10 mouse cellular contexts compared by ENCODE assay signal in the genomic region with DNA sequence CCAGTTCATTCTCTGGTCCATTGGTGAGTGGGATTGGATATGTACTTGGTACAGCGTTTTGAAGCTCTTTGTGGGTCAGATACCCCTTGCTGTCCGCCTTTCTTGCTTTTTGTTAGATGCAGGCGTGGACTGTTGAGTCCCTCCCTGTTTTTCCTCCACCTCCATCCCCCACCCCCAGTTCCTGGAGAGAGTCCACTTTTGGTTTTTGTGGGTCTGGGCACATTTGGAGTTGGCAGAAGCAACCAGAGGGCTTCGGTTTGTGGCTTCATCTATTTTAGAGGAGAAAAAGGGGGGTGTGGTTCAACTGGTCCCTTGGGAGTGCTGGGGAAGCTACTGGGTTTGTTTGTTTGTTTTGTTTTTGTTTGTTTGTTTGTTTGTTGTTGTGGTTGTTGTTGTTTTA.
DNase-seq lines count a peak whose midpoint lies in the region; ATAC-seq and TF ChIP-seq lines count a peak whose summit lies in the region.
"Had no signal": no experiment of that assay in that cellular context is flagged by ENCODE, and none has a peak within 500 bp of the region (broad histone marks: within the 10 kb centered on the region; RNA-seq: fewer than 3 reads in every experiment).

No protein-coding gene starts in this region.

- TF ChIP-seq POLR2A in thymus, adult 2 months (IDR thresholded peaks at IDR 0.05; ENCODE audit: control insufficient read depth, extremely low read depth, insufficient read depth, low read length, poor library complexity) = no peak

- no peak for DNase-seq in hindbrain, embryonic 10.5 days (ENCODE audit: low spot score)
- no peak for DNase-seq in thymus, adult 2 months
- DNase-seq in thymus, postnatal 14 days = no peak
- DNase-seq in forebrain, postnatal 0 days = no peak
- no peak for DNase-seq in adrenal gland, postnatal 10 days
- DNase-seq in gastrocnemius, adult 8-10 months (ENCODE audit: low spot score in 2 of 2) = no peak
- DNase-seq: adrenal gland, adult 2 months; layer of hippocampus, adult 9-11 months had no signal

- H3K27me3 ChIP-seq in hindbrain, embryonic 10.5 days (ENCODE audit: insufficient read depth, poor library complexity, severe bottlenecking) = peaks cover 12% of the 10 kb centered on the region
- H3K27me3 ChIP-seq in hindbrain, embryonic 16.5 days (replicated peaks; ENCODE audit: control insufficient read depth, insufficient read depth, low read length) = no peaks in the 10 kb centered on the region
- H3K27me3 ChIP-seq in thymus, adult 2 months (ENCODE audit: control insufficient read depth, insufficient read depth, low read length) = no peaks in the 10 kb centered on the region; the same call in 1 of the 2 replicates
- H3K27me3 ChIP-seq in forebrain, postnatal 0 days (ENCODE audit: insufficient read depth, low read length) = no peaks in the 10 kb centered on the region
- H3K27me3 ChIP-seq: intestine, embryonic 15.5 days had no signal

- WGBS in hindbrain, embryonic 10.5 days = 76% methylated on average over 4 of the region's 4 CpGs
- WGBS in hindbrain, embryonic 16.5 days = 61% methylated on average over 4 of the region's 4 CpGs
- 34% methylated on average over 4 of the region's 4 CpGs for WGBS in thymus, adult 2 months
- 59% methylated on average over 4 of the region's 4 CpGs for WGBS in forebrain, postnatal 0 days

- 0 out of 2 replicates have a peak overlapping the region, but pooled peaks have one; percentile 81 for H3K27ac ChIP-seq in hindbrain, embryonic 10.5 days
- H3K27ac ChIP-seq in hindbrain, embryonic 16.5 days (ENCODE audit: low read depth, low read length) = no peak overlapping the region
- peak overlapping the region; percentile 41; the same call in 1 of the 2 replicates for H3K27ac ChIP-seq in thymus, adult 2 months (ENCODE audit: control insufficient read depth, insufficient read depth, low read length)
- H3K27ac ChIP-seq in forebrain, postnatal 0 days (ENCODE audit: low read depth, low read length) = no peak overlapping the region
- H3K27ac ChIP-seq: intestine, embryonic 15.5 days had no signal

- no peak overlapping the region for H3K4me3 ChIP-seq in hindbrain, embryonic 10.5 days
- no peak overlapping the region for H3K4me3 ChIP-seq in hindbrain, embryonic 16.5 days (ENCODE audit: low read length)
- H3K4me3 ChIP-seq in thymus, adult 2 months (ENCODE audit: control insufficient read depth, insufficient read depth, low read length) = no peak overlapping the region
- no peak overlapping the region for H3K4me3 ChIP-seq in forebrain, postnatal 0 days (ENCODE audit: low read depth, low read length)
- H3K4me3 ChIP-seq: intestine, embryonic 15.5 days had no signal

- ATAC-seq in hindbrain, embryonic 16.5 days = no peak
- ATAC-seq in forebrain, postnatal 0 days = peak; percentile 23; the same call in 1 of the 2 replicates
- ATAC-seq: intestine, embryonic 15.5 days had no signal

- H3K4me2 ChIP-seq in hindbrain, embryonic 16.5 days (ENCODE audit: low read length) = no peak overlapping the region
- peak overlapping the region; percentile 41; the same call in 1 of the 2 replicates for H3K4me2 ChIP-seq in forebrain, postnatal 0 days (ENCODE audit: low read depth)

- peaks cover 41% of the 10 kb centered on the region for H3K4me1 ChIP-seq in hindbrain, embryonic 10.5 days (replicated peaks)
- peaks cover 11% of the 10 kb centered on the region for H3K4me1 ChIP-seq in hindbrain, embryonic 16.5 days (ENCODE audit: control insufficient read depth, insufficient read depth, low read depth, low read length)
- H3K4me1 ChIP-seq in thymus, adult 2 months (replicated peaks; ENCODE audit: control insufficient read depth, insufficient read depth, low read length) = peaks cover 41% of the 10 kb centered on the region
- peaks cover 3% of the 10 kb centered on the region; the same call in 1 of the 2 replicates for H3K4me1 ChIP-seq in forebrain, postnatal 0 days (ENCODE audit: insufficient read depth)

- no peaks in the 10 kb centered on the region for H3K9me3 ChIP-seq in hindbrain, embryonic 10.5 days
- H3K9me3 ChIP-seq in hindbrain, embryonic 16.5 days (ENCODE audit: control insufficient read depth, low read length) = no peaks in the 10 kb centered on the region
- H3K9me3 ChIP-seq in forebrain, postnatal 0 days (ENCODE audit: low read length) = no peaks in the 10 kb centered on the region
- H3K9me3 ChIP-seq: intestine, embryonic 15.5 days had no signal

- TF ChIP-seq CTCF in thymus, adult 2 months (IDR thresholded peaks at IDR 0.05; ENCODE audit: borderline replicate concordance, control insufficient read depth, extremely low read depth, insufficient read depth, low read length, poor library complexity) = no peak
- TF ChIP-seq CTCF in forebrain, postnatal 0 days (IDR thresholded peaks at IDR 0.05; ENCODE audit: low read depth) = no peak

- no peak overlapping the region for H3K9ac ChIP-seq in hindbrain, embryonic 16.5 days (ENCODE audit: low read depth, low read length)
- no peak overlapping the region for H3K9ac ChIP-seq in forebrain, postnatal 0 days
- H3K9ac ChIP-seq: intestine, embryonic 15.5 days had no signal

- no peaks in the 10 kb centered on the region for H3K36me3 ChIP-seq in hindbrain, embryonic 10.5 days
- H3K36me3 ChIP-seq in hindbrain, embryonic 16.5 days (ENCODE audit: control insufficient read depth, insufficient read depth, low read length) = no peaks in the 10 kb centered on the region
- no peaks in the 10 kb centered on the region for H3K36me3 ChIP-seq in thymus, adult 2 months (ENCODE audit: control insufficient read depth, insufficient read depth, low read length)
- no peaks in the 10 kb centered on the region for H3K36me3 ChIP-seq in forebrain, postnatal 0 days (ENCODE audit: insufficient read depth)
- H3K36me3 ChIP-seq: intestine, embryonic 15.5 days had no signal

Comparison
In these comparisons a context has a peak if more than half of its experiments do, and no peak if none do; other contexts are left out.
1. H3K27ac ChIP-seq: peak in hindbrain, embryonic 10.5 days (single experiment) and thymus, adult 2 months (single experiment); none in hindbrain, embryonic 16.5 days (single experiment) and forebrain, postnatal 0 days (single experiment).